Mouse (Mus musculus): ENCODE results near the gene Zbtb9. TPM values are rescaled to one million over a fixed set of nuclear protein-coding genes. Genes with fewer than 3 reads are reported as not detected.

The Zbtb9 gene
- total RNA-seq, 2 experiments from 2014 or later: 16.3 to 18.3 TPM

- Histone ChIP-seq H3K4me3 (no peak overlapping the region), H3K27ac (no peak overlapping the region)
- intact Hi-C loops (cut with DNase I): no loop called here
- no peak for DNase-seq (ENCODE audit: extremely low spot score in 1 of 2, low spot score in 2 of 2)
- TF ChIP-seq CTCF (IDR thresholded peaks at IDR 0.05): no peak
Measured at GRCm38 (mm10) chr17:27038335-27039050, 65.5 kb downstream of the Zbtb9 start.

- no peak for TF ChIP-seq CTCF (IDR thresholded peaks at IDR 0.05)
- intact Hi-C loops (cut with DNase I): no loop called here
- no peak for DNase-seq (ENCODE audit: extremely low spot score in 1 of 2, low spot score in 2 of 2)
- Histone ChIP-seq H3K27ac (no peak overlapping the region), H3K4me3 (no peak overlapping the region)
Measured at GRCm38 (mm10) chr17:27039432-27040102, 66.6 kb downstream of the Zbtb9 start.

- intact Hi-C loops (cut with DNase I): no loop called here
Measured at GRCm38 (mm10) chr17:27040304-27041045, 67.5 kb downstream of the Zbtb9 start.

DNA sequence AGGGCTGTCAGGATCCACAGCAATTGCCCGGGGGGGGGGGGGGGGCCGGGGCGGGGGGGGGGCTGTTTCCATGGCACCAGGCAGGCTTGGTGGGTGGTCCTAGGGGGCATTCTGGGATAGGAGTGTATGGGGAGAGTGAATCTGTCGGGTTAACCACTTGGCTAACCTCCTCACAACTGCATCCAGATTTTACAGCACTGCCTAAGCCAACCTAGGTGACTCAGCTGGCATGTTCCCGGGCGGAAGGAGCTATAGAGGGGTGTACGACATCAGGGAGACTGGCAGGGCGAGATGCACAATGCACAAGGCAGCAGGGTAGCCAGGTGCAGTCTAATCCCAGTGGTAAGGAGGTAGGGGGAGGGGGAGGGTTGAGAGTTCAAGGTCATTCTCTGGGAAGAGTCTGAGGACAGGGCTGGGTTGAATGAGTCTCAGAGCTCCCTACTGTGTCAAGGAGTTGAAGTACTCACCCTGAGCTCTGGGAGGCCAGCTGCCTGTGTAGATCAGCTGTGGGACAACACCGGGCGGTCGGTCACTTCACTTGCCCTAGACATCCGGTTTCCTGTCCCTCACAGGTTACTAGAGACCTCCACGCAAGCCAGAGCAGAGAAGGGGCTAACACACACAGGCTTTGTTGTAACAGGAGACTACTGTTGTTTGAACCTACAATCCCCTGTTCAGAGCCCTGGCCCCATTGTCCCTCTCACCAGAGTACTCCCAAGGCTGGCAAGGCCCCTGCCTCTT, 68.2 kb downstream of the Zbtb9 start:
- intact Hi-C loops (cut with DNase I): no loop called here
- no peak for DNase-seq (ENCODE audit: extremely low spot score in 1 of 2, low spot score in 2 of 2)
- TF ChIP-seq CTCF (IDR thresholded peaks at IDR 0.05): no peak
- no peak overlapping the region for H3K4me3 ChIP-seq
- no peak overlapping the region for H3K27ac ChIP-seq

More at GRCm38 (mm10) chr17:27040304-27041045, 67.5 kb downstream of the Zbtb9 start:
- no peak for TF ChIP-seq CTCF (IDR thresholded peaks at IDR 0.05)
- Histone ChIP-seq H3K4me3 (no peak overlapping the region), H3K27ac (no peak overlapping the region)
- no peak for DNase-seq (ENCODE audit: extremely low spot score in 1 of 2, low spot score in 2 of 2)

DNA sequence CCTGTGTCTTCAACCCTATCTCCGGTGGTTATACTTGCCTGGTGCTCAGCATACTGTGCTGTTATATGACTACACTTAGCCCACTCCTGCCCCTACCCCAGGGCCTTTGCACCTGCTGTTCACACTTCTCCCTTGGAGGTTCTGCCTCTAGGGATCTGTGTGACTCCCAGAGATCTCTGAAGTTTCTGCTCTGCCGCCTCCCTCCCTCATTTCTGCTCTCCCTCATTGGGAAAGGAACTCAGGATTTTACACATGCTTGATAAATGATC, 68.8 kb downstream of the Zbtb9 start:
- DNase-seq (ENCODE audit: extremely low spot score in 1 of 2, low spot score in 2 of 2): no peak
- no peak for TF ChIP-seq CTCF (IDR thresholded peaks at IDR 0.05)
- intact Hi-C loops (cut with DNase I): no loop called here
- no peak overlapping the region for H3K27ac ChIP-seq
- no peak overlapping the region for H3K4me3 ChIP-seq

DNA sequence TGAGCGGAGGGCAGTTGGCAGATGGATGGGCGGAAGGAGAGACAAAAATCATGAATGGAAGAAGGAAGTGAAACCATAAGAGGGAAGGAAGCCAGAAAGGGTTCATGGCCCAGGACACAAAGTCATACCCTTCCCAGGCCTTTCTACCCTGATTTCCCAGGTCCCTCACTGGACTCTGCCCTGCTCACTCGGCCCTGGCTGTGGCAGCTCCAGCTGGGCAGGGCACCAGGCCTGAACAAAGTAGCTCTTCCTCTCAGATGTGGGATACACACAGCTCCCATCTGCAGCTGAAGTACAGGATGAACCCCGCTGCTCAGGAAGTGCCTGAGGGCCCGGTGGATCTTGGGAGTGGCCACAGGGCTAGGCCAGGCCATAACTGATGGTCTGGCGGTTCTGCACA, 69.9 kb downstream of the Zbtb9 start:
- DNase-seq (ENCODE audit: extremely low spot score in 1 of 2, low spot score in 2 of 2): no peak
- Histone ChIP-seq H3K27ac (no peak overlapping the region; the same call in 1 of the 2 replicates), H3K4me3 (no peak overlapping the region)
- no peak for TF ChIP-seq CTCF (IDR thresholded peaks at IDR 0.05)
- intact Hi-C loops (cut with DNase I): no loop called here

DNA sequence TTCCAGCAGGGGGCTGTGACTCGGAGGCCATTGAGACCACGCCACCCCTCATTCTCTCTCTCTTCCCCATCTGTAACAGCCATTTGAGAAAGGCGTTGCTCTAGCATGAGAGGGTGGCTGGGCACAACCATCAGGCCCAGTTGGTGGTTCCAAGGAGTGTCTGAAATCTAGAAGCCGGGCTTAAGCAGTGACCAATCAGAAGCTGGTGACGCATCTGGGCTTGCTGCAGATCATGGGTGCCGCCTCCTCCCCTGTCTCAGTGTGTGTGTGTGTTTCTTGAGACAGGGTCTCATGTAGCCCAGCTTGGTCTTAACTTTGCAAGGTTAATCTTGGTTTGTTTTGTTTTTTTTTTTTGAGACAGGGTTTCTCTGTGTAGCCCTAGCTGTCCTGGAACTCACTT, 72.2 kb downstream of the Zbtb9 start:
- no peak for TF ChIP-seq CTCF (IDR thresholded peaks at IDR 0.05)
- no peak for DNase-seq (ENCODE audit: extremely low spot score in 1 of 2, low spot score in 2 of 2)
- Histone ChIP-seq H3K27ac (no peak overlapping the region), H3K4me3 (no peak overlapping the region)
- intact Hi-C loops (cut with DNase I): no loop called here

- TF ChIP-seq CTCF (IDR thresholded peaks at IDR 0.05): peak; percentile 30
- intact Hi-C loops (cut with DNase I): no loop called here
- no peak for DNase-seq (ENCODE audit: extremely low spot score in 1 of 2, low spot score in 2 of 2)
- Histone ChIP-seq H3K27ac (no peak overlapping the region), H3K4me3 (no peak overlapping the region)
Measured at GRCm38 (mm10) chr17:27047762-27048444, 74.9 kb downstream of the Zbtb9 start.

DNA sequence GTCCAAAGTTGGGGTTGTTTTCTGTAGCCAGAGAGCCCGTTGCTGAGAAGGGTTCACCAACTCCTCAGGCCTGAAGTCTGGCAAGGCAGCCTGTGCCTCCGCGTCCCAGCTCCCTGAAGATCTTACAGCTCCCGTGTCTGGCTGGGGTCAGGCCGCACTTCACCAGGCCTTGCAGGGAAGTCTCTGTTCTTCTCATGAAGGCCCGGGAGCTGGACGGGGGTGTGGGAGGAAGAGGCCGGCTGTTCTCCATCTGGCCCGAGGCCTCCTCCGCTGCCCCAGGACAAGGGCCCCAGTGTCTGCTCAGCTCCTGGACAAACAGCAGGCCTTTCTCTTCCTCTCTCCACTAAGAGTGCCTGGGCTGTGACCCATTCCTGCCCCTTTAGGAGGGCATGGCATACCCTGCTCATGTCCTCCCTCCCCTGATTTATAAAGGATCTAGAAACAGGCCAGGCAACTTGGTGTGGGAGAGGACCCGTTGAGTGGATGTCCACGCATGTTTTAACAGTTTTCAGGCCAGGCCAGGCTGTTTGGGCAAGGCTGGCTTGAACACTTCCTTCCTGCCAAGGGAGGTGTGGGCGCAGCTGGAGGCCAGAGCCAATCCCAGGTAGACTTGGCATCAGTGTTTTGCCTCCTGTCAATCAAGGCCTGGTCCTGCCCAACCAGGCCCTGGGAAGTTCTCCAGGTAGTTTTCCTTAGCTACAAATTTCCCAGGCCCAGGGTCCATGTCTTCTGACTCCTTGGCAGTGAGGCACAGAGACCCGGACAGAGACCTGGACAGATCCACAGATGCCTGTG, 75.7 kb downstream of the Zbtb9 start:
- intact Hi-C loops (cut with DNase I): no loop called here
- DNase-seq (ENCODE audit: extremely low spot score in 1 of 2, low spot score in 2 of 2): no peak
- Histone ChIP-seq H3K27ac (no peak overlapping the region), H3K4me3 (no peak overlapping the region)
- TF ChIP-seq CTCF (IDR thresholded peaks at IDR 0.05): no peak

DNA sequence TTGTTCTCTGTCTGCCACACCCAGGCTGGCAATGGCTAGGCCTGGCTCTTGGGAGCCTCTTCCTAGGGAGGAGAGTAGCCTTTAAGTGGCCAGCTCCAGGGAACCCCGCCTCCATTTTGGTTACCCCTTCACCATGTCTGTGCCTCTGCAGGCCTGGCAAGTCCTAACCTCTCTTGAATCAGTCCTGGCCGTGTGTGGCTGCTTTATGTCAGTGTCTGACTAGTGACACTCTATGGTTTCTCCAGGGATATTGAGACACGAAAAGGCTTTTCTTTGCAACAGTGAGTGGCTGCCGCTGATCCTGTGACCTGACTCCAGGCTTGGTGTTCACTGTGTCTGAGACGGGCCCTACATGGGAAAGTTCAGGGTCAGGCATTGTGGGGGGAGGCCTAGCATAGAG, 77.9 kb downstream of the Zbtb9 start:
- intact Hi-C loops (cut with DNase I): no loop called here
- H3K27ac ChIP-seq: no peak overlapping the region
- TF ChIP-seq CTCF (IDR thresholded peaks at IDR 0.05): no peak
- H3K4me3 ChIP-seq: no peak overlapping the region
- DNase-seq (ENCODE audit: extremely low spot score in 1 of 2, low spot score in 2 of 2): no peak

DNA sequence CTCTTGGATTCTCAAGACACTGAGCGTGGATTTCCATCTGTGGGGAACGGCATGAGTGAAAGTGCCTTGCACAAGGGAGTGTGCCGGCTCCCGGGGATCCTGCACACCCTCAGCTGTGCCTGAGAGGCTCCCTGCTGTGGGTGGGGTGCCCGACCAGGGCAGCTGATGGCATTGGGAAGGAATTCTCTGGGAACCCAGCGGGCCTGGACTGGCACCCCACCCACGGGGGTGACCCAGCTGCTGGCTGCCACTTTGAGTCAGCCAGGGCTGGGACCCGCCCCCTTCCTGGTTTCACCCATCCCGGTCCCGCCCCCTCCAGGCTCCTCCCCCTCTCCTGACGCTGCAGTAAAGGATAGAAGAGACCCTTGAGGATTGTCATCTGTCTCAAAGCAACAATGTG, 78.5 kb downstream of the Zbtb9 start:
- Histone ChIP-seq H3K27ac (no peak overlapping the region), H3K4me3 (no peak overlapping the region)
- no peak for TF ChIP-seq CTCF (IDR thresholded peaks at IDR 0.05)
- intact Hi-C loops (cut with DNase I): no loop called here
- DNase-seq (ENCODE audit: extremely low spot score in 1 of 2, low spot score in 2 of 2): no peak

Data from left cerebral cortex, adult 2 months (tissue).